In the genomic region with DNA sequence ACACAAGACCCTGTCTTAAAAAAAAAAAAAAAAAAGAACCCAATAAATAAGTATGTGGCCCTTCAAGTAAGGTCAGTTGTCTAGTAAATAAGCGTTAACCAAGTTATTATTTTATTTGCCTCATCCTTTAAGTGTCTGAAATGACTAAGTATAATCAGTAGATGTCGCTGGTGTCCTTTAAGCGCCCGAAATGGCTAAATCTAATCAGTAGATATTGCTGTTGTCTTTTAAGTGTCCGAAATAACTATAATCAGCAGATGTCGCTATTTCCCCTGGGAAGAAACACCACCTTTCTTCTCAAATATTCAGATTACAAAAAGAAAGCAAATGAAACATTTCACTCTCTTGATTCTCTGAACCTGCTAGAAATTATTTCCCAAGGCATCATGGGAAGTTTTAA, we compare ENCODE assay signal across 9 mouse cellular contexts. TPM values are rescaled to one million over a fixed set of nuclear protein-coding genes. Genes with fewer than 3 reads are reported as not detected.
DNase-seq lines count a peak whose midpoint lies in the region; ATAC-seq lines count a peak whose summit lies in the region.
"Had no signal": no experiment of that assay in that cellular context is flagged by ENCODE, and none has a peak within 500 bp of the region (broad histone marks: within the 10 kb centered on the region; RNA-seq: fewer than 3 reads in every experiment).

No protein-coding gene starts in this region.

- WGBS in hindbrain, embryonic 14.5 days, result 27% methylated on average over 6 of the region's 6 CpGs

- H3K4me3 ChIP-seq in hindbrain, embryonic 14.5 days (replicated peaks; ENCODE audit: low read length), result no peak overlapping the region
- H3K4me3 ChIP-seq: embryonic facial prominence, embryonic 12.5 days had no signal

- ATAC-seq in hindbrain, embryonic 14.5 days (ENCODE audit: low FRiP score), result peak; percentile 54; the same call in 1 of the 2 replicates

- H3K4me1 ChIP-seq in hindbrain, embryonic 14.5 days (replicated peaks; ENCODE audit: control insufficient read depth, insufficient read depth, low read length), result no peaks in the 10 kb centered on the region
- H3K4me1 ChIP-seq: embryonic facial prominence, embryonic 12.5 days had no signal

- H3K9me3 ChIP-seq in hindbrain, embryonic 14.5 days (ENCODE audit: control insufficient read depth, low read length), result no peaks in the 10 kb centered on the region
- H3K9me3 ChIP-seq: embryonic facial prominence, embryonic 12.5 days had no signal

- H3K27me3 ChIP-seq in hindbrain, embryonic 14.5 days (ENCODE audit: control insufficient read depth, insufficient read depth, low read length), result no peaks in the 10 kb centered on the region

- no peak overlapping the region for H3K9ac ChIP-seq in hindbrain, embryonic 14.5 days
- H3K9ac ChIP-seq: embryonic facial prominence, embryonic 12.5 days had no signal

- no peak overlapping the region for H3K4me2 ChIP-seq in hindbrain, embryonic 14.5 days (replicated peaks)
- H3K4me2 ChIP-seq: embryonic facial prominence, embryonic 12.5 days had no signal

- no peak overlapping the region for H3K27ac ChIP-seq in hindbrain, embryonic 14.5 days
- H3K27ac ChIP-seq: embryonic facial prominence, embryonic 12.5 days had no signal

- no peaks in the 10 kb centered on the region for H3K36me3 ChIP-seq in hindbrain, embryonic 14.5 days (replicated peaks; ENCODE audit: control insufficient read depth, insufficient read depth)
- H3K36me3 ChIP-seq: embryonic facial prominence, embryonic 12.5 days had no signal

- peak; percentile 56 for DNase-seq in heart, adult 8-10 months (ENCODE audit: low spot score)
- DNase-seq in heart, adult 11 months, result no peak
- DNase-seq in right cerebral cortex, postnatal 10 days (ENCODE audit: low spot score in 2 of 2), result peak; percentile 56 to 74
- no peak for DNase-seq in right cerebral cortex, postnatal 14 days
- DNase-seq in brain, embryonic 18.5 days (ENCODE audit: low read depth, low spot score), result peak; percentile 79
- DNase-seq in hindbrain, embryonic 14.5 days (ENCODE audit: low spot score), result peak; percentile 89
- DNase-seq in naive thymus-derived CD4-positive, alpha-beta T cell, adult 2 months (ENCODE audit: low read depth), result peak; percentile 85
- DNase-seq in testis, postnatal 10 days (ENCODE audit: low spot score), result no peak

RNA-seq across cellular contexts. Expression of gene Aldh8a1, which starts 5.8 kb away (rescaled TPM):
- total RNA-seq in heart, adult 8-10 months (2022), result not detected
- polyA plus RNA-seq in hindbrain, embryonic 14.5 days (2014; fragmentation: Nextera tagmentation; extraction: Ambion mirVana), result 0.09 TPM in 1 of 2 replicates, not detected in the other

Comparison
In these comparisons a context has a peak if more than half of its experiments do, and no peak if none do; other contexts are left out.
1. DNase-seq: peak in heart, adult 8-10 months (single experiment), right cerebral cortex, postnatal 10 days (2 of 2), brain, embryonic 18.5 days (single experiment), hindbrain, embryonic 14.5 days (single experiment) and naive thymus-derived CD4-positive, alpha-beta T cell, adult 2 months (single experiment); none in heart, adult 11 months (single experiment), right cerebral cortex, postnatal 14 days (single experiment) and testis, postnatal 10 days (single experiment).